Mouse (Mus musculus): ENCODE measurements around the gene 4930453N24Rik.

DNA sequence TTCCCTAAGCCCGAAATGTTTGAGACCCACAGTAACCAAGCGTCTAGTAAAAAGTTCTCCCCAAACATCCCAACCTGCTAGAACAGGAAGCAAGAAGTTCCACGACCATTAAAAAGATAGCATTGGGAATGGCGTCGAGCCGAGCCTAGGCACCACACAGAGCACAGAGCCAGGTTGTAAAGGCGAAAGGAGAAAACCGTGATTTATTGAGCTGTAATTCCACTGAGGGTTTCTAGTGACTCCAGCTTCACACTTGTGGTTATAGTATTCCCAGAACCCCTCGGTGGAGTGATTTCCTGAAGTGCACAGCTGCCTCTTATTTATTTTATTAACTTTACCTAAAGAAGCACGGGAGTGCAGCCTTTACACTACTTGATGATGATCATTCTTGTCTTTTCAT, 53.1 kb downstream of the 4930453N24Rik start:
- no peak for TF ChIP-seq CTCF (IDR thresholded peaks at IDR 0.05; ENCODE audit: low read depth)
- no peak for TF ChIP-seq EP300 (IDR thresholded peaks at IDR 0.05; ENCODE audit: low read depth)
